Mouse (Mus musculus) CH12.LX (cell line): Measurements from ENCODE around the gene Atf4.
A peak's percentile ranks its signal among the peaks of the same experiment; 100 is the strongest.

Experiments used
- CHD1 ChIP-seq: IDR thresholded peaks from 2 replicates; pipeline ENCODE4 v1.6.1; 2012; ENCODE audit warnings: low read depth, low read length, improper control_type of control experiment, inconsistent platforms
- CTCF ChIP-seq, 2 experiments: IDR thresholded peaks in 1 of 2; conservative IDR thresholded peaks in 1 of 2; 2 replicates each; pipeline ENCODE4 v1.5.1; 2011 to 2012; ENCODE audit warnings: low read depth in 2 of 2, low read length in 2 of 2, improper control_type of control experiment in 1 of 2, inconsistent platforms in 1 of 2, mild to moderate bottlenecking in 1 of 2, moderate library complexity in 1 of 2
- ELF1 ChIP-seq: IDR thresholded peaks from 2 replicates; pipeline ENCODE4 v1.6.1; 2014; ENCODE audit warnings: low read depth, mild to moderate bottlenecking, inconsistent platforms, low read length, improper control_type of control experiment
- ETS1 ChIP-seq: conservative IDR thresholded peaks from 2 replicates; pipeline ENCODE4 v1.6.1; 2012; ENCODE audit warnings: low read depth, mild to moderate bottlenecking, inconsistent platforms, low read length, improper control_type of control experiment, moderate library complexity
- HCFC1 ChIP-seq: IDR thresholded peaks from 2 replicates; pipeline ENCODE4 v1.6.1; 2012; ENCODE audit warnings: low read depth, mild to moderate bottlenecking, inconsistent platforms, low read length, improper control_type of control experiment
- MXI1 ChIP-seq: IDR thresholded peaks from 2 replicates; pipeline ENCODE4 v1.6.1; 2011; ENCODE audit warnings: mild to moderate bottlenecking, low read depth, low read length, improper control_type of control experiment
- MYC ChIP-seq: IDR thresholded peaks from 2 replicates; pipeline ENCODE4 v1.6.1; 2011; ENCODE audit warnings: low read depth, mild to moderate bottlenecking, improper control_type of control experiment, low read length
- PAX5 ChIP-seq: IDR thresholded peaks from 2 replicates; pipeline ENCODE4 v1.6.1; 2012; ENCODE audit warnings: low read length, inconsistent platforms, mixed read lengths
- POLR2A ChIP-seq: IDR thresholded peaks from 2 replicates; pipeline ENCODE4 v1.6.1; 2011; ENCODE audit warnings: low read depth, mild to moderate bottlenecking, improper control_type of control experiment, low read length
- RCOR1 ChIP-seq: conservative IDR thresholded peaks from 2 replicates; pipeline ENCODE4 v1.6.1; 2012; ENCODE audit warnings: low read depth, mild to moderate bottlenecking, inconsistent platforms, low read length, improper control_type of control experiment
- USF1 ChIP-seq: IDR thresholded peaks from 2 replicates; pipeline ENCODE4 v1.6.1; 2014; ENCODE audit warnings: low read depth, mild to moderate bottlenecking, inconsistent platforms, low read length, improper control_type of control experiment
- USF2 ChIP-seq: conservative IDR thresholded peaks from 2 replicates; pipeline ENCODE4 v1.6.1; 2011; ENCODE audit warnings: low read depth, low read length, improper control_type of control experiment

DNA sequence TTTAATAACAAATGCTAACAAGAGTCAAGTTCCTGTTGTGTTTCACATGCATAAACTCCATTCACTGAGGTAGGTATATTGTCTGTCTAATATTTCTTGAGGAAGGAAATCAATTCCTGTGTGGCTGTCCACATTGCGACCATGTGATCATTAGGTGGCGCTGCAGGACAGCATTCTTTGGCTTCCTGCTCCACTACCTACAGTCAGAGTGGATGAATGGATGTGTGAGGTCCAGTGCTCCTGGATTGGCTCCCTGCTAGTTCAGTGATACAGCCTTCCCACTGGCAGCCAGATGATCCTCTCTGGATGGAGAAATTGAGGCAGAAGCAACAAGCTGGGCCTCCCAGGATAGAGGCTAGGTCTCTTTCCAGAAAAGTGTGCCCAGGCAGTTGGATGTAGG lies 11.3 kb downstream of the Atf4 start:
- TF ChIP-seq HCFC1 (no peak), RCOR1 (no peak), USF2 (no peak), CTCF (conservative IDR thresholded peaks at IDR 0.05 in 1 of 2, IDR thresholded peaks at IDR 0.05 in 1 of 2; ENCODE audit: low read depth in 2 of 2, low read length in 2 of 2) (peak; percentile 79 to 92), ETS1 (no peak), POLR2A (no peak), USF1 (no peak), ELF1 (peak; percentile 65; the same call in 1 of the 2 replicates), CHD1 (no peak), MYC (peak; percentile 70; the same call in 1 of the 2 replicates), PAX5 (no peak), MXI1 (no peak)
